Mouse (Mus musculus) mouse embryonic stem cell (cell line): Measurements from ENCODE around the gene Ruvbl1.

Experiments
- in situ Hi-C, 2 experiments: fragments of 300-500 bp; cut with MboI; formaldehyde crosslinking; loops; 1 replicate in 1 of 2; 3 replicates in 1 of 2; pipeline ENCODE4 v1.14.3; 2019 to 2020; ENCODE audit warnings: low sequenced_read_pairs in 2 of 2, low pct_unique_long_range_greater_than_20kb in 1 of 2, mixed read lengths in 1 of 2; ENCODE audit not compliant: unreplicated experiment in 1 of 2

Gene Ruvbl1

GRCm38 (mm10) chr6:88465181-88465920, at the start of gene Ruvbl1:
Gene Ruvbl1 (plus strand): TSS chr6:88465409.
- in situ Hi-C loops = no loop called here

DNA sequence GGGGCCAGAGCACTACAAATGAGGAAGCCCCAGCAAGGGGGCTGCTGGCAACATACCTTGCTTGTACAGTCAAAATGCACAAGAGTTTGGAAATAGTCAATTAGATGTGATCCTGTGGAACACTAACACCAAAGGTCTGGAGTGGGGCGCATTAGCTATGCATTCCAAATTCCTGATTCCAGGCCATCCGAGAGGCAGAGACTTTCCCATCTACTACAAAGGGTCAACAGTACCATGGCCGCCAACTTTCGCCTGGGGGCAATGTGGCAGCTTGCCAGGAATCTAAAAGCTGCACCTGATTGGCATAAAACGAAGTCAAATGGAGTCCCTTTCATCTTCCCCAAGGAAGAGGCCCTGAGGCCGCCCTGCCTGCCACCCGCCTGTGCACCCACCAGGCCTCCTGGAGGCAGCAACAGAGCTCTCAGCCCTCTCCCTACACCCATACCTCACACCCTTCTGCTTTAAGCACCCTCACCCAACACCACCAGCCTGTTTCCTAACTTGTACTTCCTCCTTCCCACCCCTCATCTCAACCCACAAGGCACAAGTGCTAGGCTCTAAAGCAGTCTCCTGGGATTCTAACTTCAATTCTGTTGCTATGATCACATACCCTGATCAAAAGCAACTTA, 49.0 kb upstream of the Ruvbl1 start:
- in situ Hi-C loops = no loop called here

DNA sequence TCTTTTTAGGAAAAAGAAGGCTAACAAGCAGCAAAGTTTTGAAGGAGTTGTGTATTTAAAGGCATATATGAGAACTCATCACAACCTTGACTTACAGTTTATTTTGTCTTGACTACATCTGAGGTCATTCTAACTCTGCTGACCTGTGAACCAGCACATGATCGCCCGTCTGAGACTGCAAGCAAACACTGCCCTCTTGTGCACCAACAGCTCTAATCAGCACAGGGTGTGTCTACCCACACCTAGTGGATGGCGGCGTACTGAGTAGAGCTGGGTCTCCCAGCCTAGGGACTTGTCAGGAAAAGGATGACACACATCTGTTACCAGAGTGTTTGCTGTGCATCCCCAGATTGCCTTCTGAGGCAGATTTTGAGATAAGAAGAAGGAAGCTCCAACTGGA, 34.0 kb upstream of the Ruvbl1 start:
- in situ Hi-C loops = no loop called here

DNA sequence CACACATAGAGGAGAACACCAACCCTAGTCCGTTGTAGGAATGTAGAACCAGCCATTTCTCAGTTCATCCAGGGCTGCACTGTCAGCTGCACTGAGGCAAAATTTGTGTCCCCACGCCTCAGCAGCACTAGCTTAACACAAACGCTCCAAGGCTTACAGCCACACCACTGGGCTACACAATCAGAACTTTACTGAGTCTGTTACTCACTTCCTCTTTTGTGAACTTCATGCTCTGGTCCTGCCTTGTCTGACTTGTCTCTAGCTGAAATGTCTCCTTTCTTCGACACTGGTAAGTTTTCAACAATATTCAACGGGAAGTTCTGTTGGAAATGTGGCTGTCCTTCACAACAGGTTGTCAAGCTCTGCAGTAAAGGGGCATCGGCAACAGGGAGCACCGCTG, 29.6 kb upstream of the Ruvbl1 start:
- in situ Hi-C loops = no loop called here

DNA sequence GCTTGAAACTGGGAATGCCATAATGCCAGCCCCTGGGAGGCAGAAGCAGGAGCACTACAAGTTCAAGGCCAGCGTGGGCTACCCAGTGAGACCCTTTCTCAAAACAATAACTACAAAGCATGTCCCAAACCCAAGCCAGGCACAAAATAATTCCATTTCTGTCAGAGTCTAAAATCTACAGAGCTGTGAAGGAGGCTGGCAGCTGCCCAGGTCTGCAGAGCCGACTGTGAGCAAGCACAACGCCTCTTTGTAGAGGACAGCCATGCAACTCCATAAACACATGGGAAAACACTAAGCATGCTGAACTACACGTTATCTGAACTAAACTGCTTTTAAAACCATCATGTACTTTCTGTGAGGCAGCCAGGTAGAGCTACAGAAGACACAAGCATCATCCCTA, 26.2 kb upstream of the Ruvbl1 start:
- in situ Hi-C loops = no loop called here

DNA sequence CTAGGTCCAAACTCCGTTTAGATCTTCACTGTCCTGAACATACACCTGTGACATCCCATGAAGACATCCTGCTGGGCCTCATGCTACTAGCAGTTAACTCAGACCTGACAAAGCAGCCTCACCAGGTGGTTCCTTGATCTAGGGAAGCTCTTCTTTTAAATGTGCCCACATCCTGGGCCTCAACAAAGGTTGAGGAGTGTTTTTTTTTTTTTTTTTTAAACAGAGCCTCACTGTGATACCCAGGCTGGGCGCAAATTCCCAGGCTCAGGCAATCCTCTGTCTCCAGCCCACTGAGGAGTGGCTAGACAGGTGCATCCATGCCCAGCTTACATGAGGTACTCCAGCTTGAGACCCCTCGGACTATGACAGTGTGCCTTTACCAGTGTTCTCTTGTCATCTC, 22.7 kb upstream of the Ruvbl1 start:
- in situ Hi-C loops = loop anchor here in 1 of 2 experiments (10.0 kb wide), 1 partner anchor 318 kb away; no protein-coding TSS in a partner anchor

DNA sequence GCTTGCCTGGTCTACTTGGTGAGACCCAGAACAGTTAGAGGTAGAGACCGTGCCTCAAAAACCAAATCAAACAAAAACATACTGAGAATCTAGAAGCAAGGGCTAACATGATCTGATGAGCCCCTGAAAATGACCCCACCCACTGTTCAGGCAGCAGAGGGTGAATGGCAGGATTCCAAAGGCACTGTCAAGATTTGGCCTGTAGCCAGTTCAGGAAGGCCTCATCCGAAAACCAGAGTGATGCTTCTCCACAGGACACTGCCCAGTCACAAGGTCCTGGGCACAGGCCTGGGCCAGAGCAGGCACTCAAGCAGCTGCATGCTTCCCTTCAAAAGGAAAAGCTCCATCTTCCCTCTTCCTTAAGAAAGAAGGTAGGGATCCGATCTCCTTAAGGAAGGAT, 21.8 kb upstream of the Ruvbl1 start:
- in situ Hi-C loops = loop anchor here in 1 of 2 experiments (10.0 kb wide), 1 partner anchor 319 kb away; no protein-coding TSS in a partner anchor

- in situ Hi-C loops = loop anchor here in 1 of 2 experiments (10.0 kb wide), 1 partner anchor 319 kb away; no protein-coding TSS in a partner anchor
Observed at GRCm38 (mm10) chr6:88444076-88444750, 21.0 kb upstream of the Ruvbl1 start.

GRCm38 (mm10) chr6:88445661-88446060, 19.5 kb upstream of the Ruvbl1 start:
- in situ Hi-C loops = loop anchor here in 1 of 2 experiments (10.0 kb wide), 1 partner anchor 321 kb away; no protein-coding TSS in a partner anchor

GRCm38 (mm10) chr6:88446063-88447002, 18.9 kb upstream of the Ruvbl1 start, which contains the start of gene Eefsec:
Gene Eefsec (minus strand): TSS chr6:88446539.
- in situ Hi-C loops = loop anchor here in 1 of 2 experiments (10.0 kb wide), 1 partner anchor 322 kb away; no protein-coding TSS in a partner anchor

GRCm38 (mm10) chr6:88447454-88447853, 17.8 kb upstream of the Ruvbl1 start:
- in situ Hi-C loops = loop anchor here in 1 of 2 experiments (10.0 kb wide), 1 partner anchor 323 kb away; no protein-coding TSS in a partner anchor

- in situ Hi-C loops = no loop called here
Observed at GRCm38 (mm10) chr6:88454545-88454944, 10.7 kb upstream of the Ruvbl1 start.

DNA sequence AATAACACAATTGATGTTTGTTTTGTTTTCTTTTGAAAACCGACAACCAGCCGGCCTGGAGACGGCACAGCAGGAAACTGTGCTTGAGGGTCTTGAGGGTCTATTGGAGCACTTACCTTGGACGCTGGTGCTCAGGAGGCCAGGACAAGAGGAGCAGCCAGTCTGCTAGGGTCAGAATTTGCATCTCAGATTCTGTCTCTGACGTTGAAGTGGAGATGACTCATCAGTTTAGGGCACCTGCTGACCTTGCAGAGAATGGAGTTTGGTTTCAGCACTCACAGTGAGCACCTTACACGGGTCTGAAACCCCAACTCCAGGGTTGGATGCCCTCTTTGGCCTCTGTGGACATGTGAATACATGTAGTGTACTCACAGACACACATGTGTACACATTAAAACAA, 4.7 kb downstream of the Ruvbl1 start:
- in situ Hi-C loops = no loop called here

GRCm38 (mm10) chr6:88480421-88480820, 15.2 kb downstream of the Ruvbl1 start:
- in situ Hi-C loops = no loop called here

- in situ Hi-C loops = no loop called here
Observed at GRCm38 (mm10) chr6:88483111-88483510, 17.9 kb downstream of the Ruvbl1 start.

DNA sequence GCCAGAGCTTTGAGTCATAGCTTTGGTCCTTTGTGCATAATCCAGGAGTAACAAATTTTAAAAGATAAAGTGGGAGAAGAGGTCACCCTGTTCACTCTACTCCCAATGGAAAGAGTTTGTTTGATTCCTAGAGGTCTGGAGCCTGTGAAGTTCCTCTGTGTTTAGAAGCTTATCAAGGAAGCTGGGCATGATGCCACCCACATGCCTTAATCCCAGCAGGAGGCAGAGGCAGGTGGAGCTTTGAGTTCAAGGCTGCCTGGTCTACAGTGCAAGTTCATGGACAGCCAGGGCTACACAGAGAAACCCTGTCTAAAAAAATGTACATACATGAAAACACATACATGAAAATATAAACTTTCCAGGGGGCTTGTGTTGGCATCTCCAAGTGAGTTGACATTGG, 18.7 kb downstream of the Ruvbl1 start:
- in situ Hi-C loops = no loop called here

GRCm38 (mm10) chr6:88485378-88485777, 20.2 kb downstream of the Ruvbl1 start:
- in situ Hi-C loops = no loop called here

DNA sequence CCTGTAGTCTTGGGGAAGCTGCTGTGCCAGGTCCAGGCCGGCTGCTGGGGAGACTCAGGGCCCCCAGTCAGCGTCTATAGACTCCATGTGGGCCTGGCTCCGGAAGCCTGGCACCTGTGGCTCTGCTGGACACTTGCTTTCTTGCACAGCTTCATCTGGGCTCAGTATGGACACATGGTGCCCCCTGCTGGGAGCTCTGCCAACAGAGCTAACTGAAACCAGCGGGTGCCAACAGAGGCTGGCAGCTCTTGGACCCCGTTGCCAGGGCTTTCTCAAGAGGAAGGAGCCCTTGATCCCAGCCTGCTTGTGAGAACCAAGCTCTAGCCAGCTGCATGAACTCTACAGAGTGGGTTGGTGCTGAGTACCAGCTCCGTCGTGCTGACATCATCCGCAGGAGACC, 21.7 kb downstream of the Ruvbl1 start:
- in situ Hi-C loops = no loop called here
